Mouse (Mus musculus) adipocyte (in vitro differentiated cells): ENCODE data around the gene Alox5ap.

Experiments used
- DNase-seq: peaks from one replicate; pipeline ENCODE4 v3.0.0-alpha.2; 2016; ENCODE audit warnings: low spot score

Gene Alox5ap

DNA sequence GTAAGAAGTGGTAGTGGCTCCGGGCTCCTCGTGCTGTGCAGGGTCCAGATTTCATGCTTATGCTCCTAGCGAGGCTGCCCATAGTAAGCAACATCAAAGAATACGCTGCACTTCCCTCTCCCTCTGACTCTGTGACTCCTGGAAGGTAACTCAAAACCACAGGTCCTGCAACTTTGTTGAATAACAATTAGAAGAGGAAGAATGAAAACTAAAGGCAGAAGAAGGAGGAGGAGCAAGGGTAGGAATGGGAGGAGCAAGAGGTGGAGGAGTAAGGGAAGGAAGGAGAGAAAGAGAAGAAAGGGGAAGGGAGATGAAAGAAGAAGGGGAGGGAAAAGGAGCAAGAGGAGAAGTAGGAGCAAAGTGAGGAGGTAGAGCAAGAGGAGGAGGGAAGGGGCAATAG, at the start of gene Alox5ap:
Alox5ap (plus strand) TSS at position 363 of the 400 bp plus-strand sequence.
- DNase-seq, result no peak

DNA sequence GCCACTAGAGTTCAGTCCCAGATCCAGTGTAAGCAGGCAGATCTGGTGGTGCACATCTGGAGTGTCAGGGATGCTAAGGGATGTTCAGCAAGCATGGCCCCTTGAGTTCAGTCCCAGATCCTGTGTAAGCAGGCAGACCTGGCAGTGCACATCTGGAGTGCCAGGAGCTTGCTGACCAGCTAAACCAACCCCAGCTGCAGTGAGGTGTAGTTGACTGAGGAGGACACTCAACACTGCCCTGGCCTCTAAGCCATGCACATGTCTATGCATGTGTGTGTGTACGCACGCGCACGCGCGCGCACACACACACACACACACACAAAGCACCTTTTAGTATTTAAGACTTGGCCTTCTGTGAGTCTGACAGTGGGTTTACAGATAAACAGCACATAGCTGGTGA, 49.0 kb upstream of the Alox5ap start:
- no peak for DNase-seq

DNA sequence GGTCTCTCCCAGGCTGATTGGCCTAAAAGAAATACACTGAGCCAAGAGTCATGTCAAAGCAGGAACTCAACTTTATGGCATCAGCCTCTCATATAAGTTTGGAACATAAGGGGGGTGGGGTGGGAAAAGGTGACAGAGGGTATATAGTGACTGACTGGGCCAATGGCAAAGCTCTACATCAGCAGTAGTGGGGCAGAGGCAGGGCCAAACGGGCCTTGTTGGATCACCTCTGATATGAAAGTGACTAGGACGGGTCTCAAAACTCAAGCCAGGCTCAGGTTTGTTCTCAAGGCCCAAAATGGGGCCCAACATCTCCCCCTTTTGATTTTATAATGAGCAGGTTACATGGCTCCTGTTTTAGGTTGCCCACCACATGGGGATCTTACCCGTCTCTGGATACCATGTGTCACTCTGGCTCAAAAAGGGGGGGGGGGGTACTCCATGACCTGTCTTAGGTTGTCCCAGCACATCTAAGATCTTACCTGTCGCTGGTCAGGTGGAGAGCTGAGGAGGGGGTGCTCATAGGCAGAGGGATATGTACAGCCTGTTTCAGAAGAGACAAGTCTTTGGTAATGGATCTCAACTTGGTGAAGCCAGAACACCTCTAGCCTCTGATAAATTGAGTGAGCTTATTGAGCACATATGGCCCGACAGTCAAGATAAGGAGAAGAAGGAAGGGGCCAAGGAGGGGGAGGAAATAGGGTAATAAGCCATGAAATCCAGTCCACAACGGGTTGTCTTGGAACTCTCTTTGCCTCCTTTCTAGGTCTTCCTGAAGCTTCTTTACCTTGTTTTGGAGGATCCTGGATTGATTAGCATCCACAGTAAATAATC, 46.8 kb upstream of the Alox5ap start:
- no peak for DNase-seq

GRCm38 (mm10) chr5:149219493-149219892, 45.1 kb upstream of the Alox5ap start:
- DNase-seq, result no peak

- no peak for DNase-seq
Observed at GRCm38 (mm10) chr5:149221355-149221754, 43.2 kb upstream of the Alox5ap start.

- no peak for DNase-seq
Observed at GRCm38 (mm10) chr5:149224666-149225065, 39.9 kb upstream of the Alox5ap start.

- DNase-seq, result peak; percentile 98
Observed at GRCm38 (mm10) chr5:149228700-149229618, 35.6 kb upstream of the Alox5ap start.

DNA sequence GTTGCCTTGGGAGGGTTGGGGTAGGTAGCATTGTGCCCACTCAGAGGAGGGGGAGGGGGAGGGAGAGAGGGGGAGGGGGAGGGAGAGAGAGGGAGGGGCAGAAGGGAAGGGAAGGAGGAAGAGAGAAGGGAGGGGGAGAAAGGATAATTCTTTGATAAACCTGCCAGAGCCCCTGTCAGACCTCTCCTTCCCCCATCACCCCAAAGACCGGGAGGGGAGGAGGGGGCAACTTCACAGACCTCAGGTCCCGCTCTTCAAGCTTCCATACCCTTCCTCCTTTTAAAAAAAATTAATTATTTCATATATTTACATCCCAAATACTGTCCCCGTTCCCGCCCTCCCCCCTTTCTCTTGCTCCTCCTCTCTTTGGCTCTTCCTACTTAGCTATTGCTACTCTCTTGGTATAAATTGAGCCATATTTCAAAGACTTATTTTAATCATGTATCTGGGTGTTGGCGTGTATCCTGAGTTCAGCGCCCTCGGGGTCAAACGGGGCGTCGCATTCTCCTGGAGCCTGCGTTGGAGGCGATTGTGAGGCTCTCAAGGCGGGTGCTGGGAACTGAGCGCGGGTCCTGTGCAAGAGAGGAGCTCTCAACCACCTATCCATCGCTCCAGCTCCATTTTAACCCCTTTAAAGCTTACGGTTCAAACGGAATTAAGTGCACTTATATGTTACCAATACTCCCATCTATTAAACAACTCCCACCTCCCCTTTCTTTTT, 34.8 kb upstream of the Alox5ap start:
- DNase-seq, result no peak

GRCm38 (mm10) chr5:149235002-149235401, 29.6 kb upstream of the Alox5ap start:
- no peak for DNase-seq

DNA sequence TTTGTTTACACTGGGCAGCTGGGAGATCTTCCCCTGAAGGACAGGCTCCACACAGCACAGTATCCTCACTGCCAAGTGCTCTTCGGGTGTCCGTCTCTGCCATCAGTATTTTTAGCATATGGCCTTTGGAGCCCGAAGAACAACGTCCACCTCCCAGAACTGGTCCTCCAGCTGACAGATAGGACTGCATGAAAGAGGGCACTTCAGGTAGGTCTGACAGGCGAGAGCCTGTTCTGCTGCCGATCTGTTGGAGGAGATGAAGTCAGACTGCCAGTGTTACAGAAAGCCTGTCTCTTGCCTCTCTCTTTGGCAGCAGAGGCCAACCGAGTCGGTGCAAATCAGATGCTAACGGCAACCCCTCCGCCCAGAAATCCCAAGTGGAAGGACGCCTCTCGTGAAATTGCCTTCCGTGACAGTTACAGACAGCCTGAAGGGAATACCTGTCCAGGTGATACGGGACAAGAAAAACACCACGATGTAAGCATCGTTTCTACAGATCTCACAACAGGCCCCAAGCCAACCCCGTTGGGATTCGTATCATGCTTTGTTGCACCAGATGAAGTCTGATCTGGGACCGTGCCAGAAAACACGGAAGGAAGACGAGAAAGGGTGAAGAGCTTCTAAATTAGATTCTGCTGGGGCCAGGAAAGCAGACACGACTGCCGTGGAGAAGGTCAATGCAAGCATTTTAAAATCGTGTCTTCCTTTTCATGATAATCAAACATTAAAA, 27.2 kb upstream of the Alox5ap start:
- no peak for DNase-seq

DNA sequence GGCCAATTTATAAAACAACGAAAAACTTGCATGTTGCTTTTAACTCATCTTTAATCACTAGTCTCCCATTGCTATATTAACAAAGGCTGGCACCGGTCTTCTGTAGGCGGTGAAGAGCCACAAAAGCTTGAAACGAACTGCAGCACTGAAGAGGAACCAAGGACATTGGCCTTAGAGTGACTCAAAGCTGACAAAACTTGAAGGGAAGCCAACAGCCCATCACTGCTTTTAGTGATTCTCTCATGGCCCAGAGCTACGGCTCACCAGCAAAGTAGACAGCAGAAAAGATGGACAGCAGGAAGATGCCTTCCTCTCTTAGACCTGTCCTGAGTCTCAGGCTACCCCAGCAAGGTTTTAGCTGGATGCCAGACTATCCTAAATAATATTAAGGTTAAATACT, 22.1 kb upstream of the Alox5ap start:
- DNase-seq, result no peak

GRCm38 (mm10) chr5:149243053-149243452, 21.5 kb upstream of the Alox5ap start:
- no peak for DNase-seq

- DNase-seq, result no peak
Observed at GRCm38 (mm10) chr5:149245391-149245964, 19.1 kb upstream of the Alox5ap start.

DNA sequence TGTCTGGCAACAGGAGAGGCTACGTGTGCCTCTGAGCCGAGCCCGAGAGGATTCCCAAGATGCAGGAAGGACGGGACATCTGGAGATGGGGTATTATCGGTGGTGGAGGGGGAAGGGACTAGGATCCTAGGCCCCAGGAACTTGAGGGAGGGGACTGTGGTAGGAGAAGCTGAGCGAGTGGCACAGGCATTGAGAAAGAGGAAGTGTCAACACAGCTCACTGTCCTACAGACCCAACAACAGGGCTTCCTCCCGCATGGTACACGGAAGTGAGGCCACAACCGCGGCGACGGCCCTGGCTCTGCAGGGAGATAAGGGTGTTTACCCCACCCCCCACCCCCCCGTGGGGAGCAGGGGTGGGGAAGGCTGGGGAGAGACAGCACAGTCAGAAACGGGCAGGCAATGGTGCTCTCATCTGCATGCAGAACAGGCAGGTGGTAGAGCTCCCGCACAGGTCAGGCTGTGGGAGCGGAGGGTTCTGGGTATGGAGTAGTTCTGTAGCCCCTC, 18.5 kb upstream of the Alox5ap start:
- DNase-seq, result no peak

- no peak for DNase-seq
Observed at GRCm38 (mm10) chr5:149247047-149247904, 17.3 kb upstream of the Alox5ap start.

- DNase-seq, result no peak
Observed at GRCm38 (mm10) chr5:149252303-149252702, 12.3 kb upstream of the Alox5ap start.

DNA sequence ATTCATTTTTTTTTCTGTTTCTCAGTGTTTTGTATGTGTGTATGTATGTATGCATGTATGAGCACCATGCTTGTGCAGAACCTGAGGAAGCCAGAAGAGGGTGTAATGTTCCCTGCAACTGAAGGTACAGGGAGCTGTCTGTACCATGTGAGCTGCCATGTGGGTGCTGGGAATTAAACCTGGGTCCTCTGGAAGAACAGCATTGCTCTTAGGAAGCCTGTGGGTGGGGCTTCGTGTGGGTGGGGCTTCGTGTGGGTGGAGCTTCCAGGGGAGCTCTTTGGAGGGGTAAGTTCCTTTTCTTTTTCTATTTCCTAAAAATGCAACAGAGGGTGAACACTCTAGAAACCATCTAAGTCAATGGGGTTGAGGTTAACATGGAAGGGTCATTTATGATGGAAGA, 11.1 kb upstream of the Alox5ap start:
- DNase-seq, result no peak

DNA sequence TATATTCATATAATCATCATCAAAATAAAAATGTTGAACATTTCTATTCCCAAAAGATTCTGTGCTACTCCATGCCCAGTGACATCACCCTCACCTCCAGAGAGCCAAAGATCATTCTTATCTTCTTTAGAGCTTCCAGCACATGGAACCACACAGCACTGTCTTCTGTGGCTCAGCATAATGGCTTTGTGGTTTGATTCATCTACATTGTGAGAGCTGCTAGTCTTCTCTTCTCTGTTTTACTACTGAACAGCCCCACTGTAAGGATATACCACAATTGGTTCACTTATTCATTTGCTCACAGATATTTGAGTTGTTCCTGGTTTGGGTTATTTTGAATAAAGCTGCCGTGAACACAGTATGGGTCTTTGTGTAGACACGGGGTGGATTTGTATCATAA, 9.0 kb upstream of the Alox5ap start:
- no peak for DNase-seq

GRCm38 (mm10) chr5:149257518-149258281, 6.9 kb upstream of the Alox5ap start:
- no peak for DNase-seq
